Mouse (Mus musculus) telencephalon, adult 2 months (tissue): ENCODE data around the gene Pdhb.
"Not testable (repeated sequence)": the region's sequence is repeated elsewhere in the genome, so short reads cannot be mapped to it uniquely, and the experiment has no call there.

ENCODE experiments used
- DNase-seq: peaks from one replicate; pipeline ENCODE4 v3.0.0-alpha.2; 2011; ENCODE audit warnings: low read depth, low spot score

The Pdhb gene

DNA sequence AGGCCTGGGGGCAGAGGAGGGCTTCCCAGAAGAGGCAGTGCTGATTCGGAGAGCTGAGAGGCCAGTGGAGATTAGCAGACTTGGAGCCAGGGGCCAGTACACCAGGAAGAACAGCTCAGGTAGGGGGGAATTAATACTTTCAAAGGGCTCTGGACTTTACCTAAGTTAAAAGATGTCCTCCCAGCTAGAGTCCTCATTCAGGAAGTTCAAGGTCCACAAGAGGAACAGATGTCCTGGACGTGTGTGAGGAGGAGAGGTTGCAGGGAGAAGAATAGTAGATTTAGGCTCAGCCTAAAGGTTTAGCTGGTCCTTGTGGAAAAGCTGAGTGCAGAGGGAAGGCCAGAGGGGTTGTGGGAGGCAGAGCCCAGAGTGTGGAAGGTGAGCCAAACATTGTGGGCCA lies 38.6 kb downstream of the Pdhb start:
- no peak for DNase-seq

- no peak for DNase-seq
These were observed 40.0 kb downstream of the Pdhb start for GRCm38 (mm10) chr14:8132789-8133188.

DNA sequence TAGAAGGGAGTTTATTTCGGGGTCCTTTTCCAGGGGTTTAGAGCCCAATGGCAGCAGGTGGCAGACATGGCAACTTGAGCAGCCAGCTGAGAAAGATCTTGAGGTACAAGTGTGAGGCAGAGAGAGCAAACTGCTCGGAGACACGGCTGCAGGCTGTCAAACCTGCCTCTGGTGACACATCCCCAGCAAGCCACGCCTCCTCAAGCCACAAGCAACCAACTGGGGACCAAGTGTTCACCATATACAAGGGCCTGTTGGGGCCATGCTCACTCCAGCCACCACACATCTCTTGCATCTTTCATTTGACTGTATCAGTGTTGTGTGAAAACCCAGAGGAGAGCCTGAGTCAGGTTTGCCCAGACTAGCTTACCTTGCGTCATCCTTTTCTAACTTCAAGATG lies 44.9 kb downstream of the Pdhb start:
- no peak for DNase-seq

DNA sequence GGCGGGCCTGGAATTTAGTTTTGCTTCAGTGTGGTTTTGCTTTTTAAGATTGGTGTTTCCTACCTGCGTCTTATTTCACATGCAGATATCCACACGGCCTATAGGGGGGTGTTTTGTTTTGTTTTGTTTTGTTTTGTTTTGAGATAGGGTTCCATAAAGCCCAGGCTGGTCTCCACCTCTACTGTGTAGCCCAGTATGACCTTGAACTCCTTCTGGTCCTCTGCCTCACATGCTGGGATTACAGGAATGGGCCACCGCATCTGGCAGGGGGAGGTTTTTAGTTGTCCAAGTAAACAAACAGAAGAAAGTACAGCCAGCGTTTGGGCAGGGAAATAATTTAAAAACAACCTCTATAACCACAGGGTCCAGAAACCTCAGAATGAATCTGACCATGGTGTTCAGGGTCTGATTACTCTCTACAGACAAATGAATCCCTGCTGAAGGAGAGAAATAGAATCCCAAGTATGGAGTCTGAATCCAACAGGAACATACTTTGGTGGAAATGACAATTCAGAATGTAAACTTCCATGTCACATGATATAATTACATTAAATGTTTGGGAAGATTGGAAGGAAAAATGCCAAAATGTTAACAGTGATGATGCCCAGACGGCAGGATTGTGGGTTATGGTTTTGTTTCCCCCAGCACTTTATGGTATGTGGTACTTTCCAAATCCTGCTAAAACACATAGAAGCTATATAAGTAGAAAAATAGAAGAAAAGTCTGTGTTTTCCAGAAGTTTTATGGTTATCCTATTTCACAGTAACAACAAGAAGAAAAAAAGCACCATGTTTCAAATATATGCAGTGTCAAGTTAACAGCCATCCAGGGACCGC lies 48.6 kb downstream of the Pdhb start:
- DNase-seq, result no peak

DNA sequence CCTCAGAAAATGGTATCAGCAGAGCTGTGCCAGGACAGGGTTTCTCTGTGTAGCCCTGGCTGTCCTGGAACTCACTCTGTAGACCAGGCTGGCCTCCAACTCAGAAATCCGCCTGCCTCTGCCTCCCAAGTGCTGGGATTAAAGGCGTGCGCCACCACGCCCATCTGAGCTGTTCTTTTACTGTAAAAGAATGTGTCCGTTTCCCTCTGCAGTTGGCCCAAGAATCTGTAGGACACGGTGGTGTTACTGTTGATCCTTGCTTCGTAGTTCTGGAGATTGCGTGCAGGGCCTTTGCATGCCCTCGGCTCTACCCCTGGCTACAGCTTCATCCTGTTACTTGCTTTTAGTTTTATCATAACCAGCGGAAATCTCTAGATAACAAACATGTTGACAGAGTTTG lies 49.2 kb downstream of the Pdhb start:
- DNase-seq, result not testable (repeated sequence)

- DNase-seq, result no peak
These were observed 49.7 kb downstream of the Pdhb start for GRCm38 (mm10) chr14:8123141-8123540.

GRCm38 (mm10) chr14:8119904-8120303 lies 52.9 kb downstream of the Pdhb start:
- no peak for DNase-seq

DNA sequence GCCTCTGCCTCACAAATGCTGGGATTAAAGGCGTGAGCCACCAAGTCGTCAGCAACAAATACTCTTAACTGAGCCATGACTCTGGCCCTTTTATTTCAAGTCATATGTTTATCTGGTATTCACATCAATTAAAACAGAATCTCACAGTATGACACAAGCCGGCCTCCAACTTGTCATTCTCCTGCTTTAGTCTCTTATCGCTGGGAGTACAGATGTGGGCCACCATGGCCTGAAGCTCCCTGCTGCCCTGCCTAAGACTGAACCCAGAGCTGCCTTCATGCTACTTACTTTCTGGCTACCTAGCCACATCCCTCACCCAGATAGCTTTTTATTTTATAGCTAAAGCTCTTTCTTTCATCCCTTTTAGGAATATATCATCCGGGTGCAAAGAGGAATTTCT lies 53.4 kb downstream of the Pdhb start:
- no peak for DNase-seq

GRCm38 (mm10) chr14:8117371-8117770 lies 55.5 kb downstream of the Pdhb start:
- DNase-seq, result no peak
